Mouse (Mus musculus) lung, postnatal 0 days (tissue): ENCODE measurements around the gene Kdm2b.

Experiments used
- CTCF ChIP-seq: IDR thresholded peaks from 2 replicates; pipeline ENCODE4 v1.5.1; 2016; ENCODE audit warnings: antibody characterized with exemption, mild to moderate bottlenecking
- EP300 ChIP-seq: IDR thresholded peaks from 2 replicates; pipeline ENCODE4 v1.6.1; 2016; ENCODE audit warnings: antibody characterized with exemption, mild to moderate bottlenecking, control low read depth

DNA sequence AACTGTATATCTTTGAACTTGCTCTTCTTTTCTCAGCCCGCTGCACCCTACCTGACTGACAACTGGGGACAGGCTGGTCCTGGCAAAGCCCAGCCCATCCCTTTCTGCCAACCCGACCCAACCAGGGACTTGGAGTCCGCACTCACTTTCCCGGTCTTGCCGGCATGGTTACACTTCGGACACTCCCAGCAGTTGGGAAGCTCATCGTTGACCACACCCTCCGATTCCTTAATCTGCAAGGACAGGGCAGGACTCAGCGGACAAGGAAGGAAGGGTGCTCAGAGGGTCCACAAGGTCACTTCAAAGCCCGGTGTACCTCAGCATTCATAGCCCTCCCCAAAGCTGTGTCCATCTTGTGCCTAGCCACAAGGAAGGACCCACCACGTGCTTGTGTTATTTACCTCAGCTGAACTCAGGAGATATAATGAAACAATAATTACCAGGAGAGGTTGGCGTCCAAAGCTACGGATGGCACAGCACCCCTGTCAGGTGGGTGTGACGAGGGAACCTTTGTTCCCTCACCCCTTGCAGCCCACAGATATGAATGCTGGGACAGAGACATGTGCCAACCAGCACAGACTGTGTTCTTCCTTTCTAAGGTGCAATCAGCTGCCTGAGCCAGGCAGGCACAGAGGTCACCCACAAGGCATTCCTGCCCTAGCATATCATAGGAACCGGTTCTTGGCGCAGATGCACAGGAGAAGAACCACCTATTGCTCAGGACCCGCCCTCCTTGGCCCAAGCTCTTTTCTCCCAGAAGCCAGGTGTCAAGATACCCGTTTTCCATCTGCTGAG, 107.2 kb downstream of the Kdm2b start:
- TF ChIP-seq EP300 (no peak), CTCF (no peak)
